Mouse (Mus musculus) midbrain, embryonic 14.5 days (tissue): Measurements from ENCODE around the gene Lrp3. TPM values are rescaled to one million over a fixed set of nuclear protein-coding genes. Genes with fewer than 3 reads are reported as not detected.

ENCODE experiments used
- ATAC-seq: fragments of 200-750 bp; cut with Nextera tagmentation; 2 replicates; pipeline ENCODE4 v1.8.0; 2017; ENCODE audit warnings: moderate number of reproducible peaks, moderate library complexity; ENCODE audit not compliant: low FRiP score, low TSS enrichment
- DNase-seq: peaks from one replicate; pipeline ENCODE4 v3.0.0-alpha.2; 2015
- H3K27ac ChIP-seq: fragments of 300-500 bp; sonication (generic); replicated peaks from 2 replicates; pipeline ENCODE4 v1.5.1; 2014; ENCODE audit warnings: mild to moderate bottlenecking, low read depth, low read length, moderate library complexity
- H3K27me3 ChIP-seq: fragments of 300-500 bp; sonication (generic); 2 replicates; pipeline ENCODE4 v1.6.1; 2014; ENCODE audit warnings: low read length, control low read depth, mixed read lengths; ENCODE audit not compliant: control insufficient read depth, insufficient read depth
- H3K36me3 ChIP-seq: fragments of 300-500 bp; sonication (generic); 2 replicates; pipeline ENCODE4 v1.6.1; 2014; ENCODE audit warnings: low read length, control low read depth; ENCODE audit not compliant: control insufficient read depth, insufficient read depth
- H3K4me1 ChIP-seq: fragments of 300-500 bp; sonication (generic); 2 replicates; pipeline ENCODE4 v1.6.1; 2014; ENCODE audit warnings: mild to moderate bottlenecking, antibody characterized with exemption, low read length, control low read depth; ENCODE audit not compliant: control insufficient read depth, insufficient read depth
- H3K4me2 ChIP-seq: fragments of 300-500 bp; sonication (generic); 2 replicates; pipeline ENCODE4 v1.6.1; 2014; ENCODE audit warnings: mild to moderate bottlenecking, low read length, moderate library complexity
- H3K4me3 ChIP-seq: fragments of 300-500 bp; sonication (generic); replicated peaks from 2 replicates; pipeline ENCODE4 v1.5.1; 2014; ENCODE audit warnings: low read depth, low read length
- H3K9ac ChIP-seq: fragments of 300-500 bp; sonication (generic); replicated peaks from 2 replicates; pipeline ENCODE4 v1.6.1; 2014; ENCODE audit warnings: mild to moderate bottlenecking, low read length, moderate library complexity
- H3K9me3 ChIP-seq: fragments of 300-500 bp; sonication (generic); 2 replicates; pipeline ENCODE4 v1.6.1; 2016; ENCODE audit warnings: low read length, control low read depth, mixed read lengths; ENCODE audit not compliant: control insufficient read depth
- WGBS: fragments of 180-500 bp; shearing (Covaris S2); extraction: QIAGEN DNeasy Blood & Tissue Kit; methylation state at CpG from one replicate; pipeline ENCODE4 v1.1.7; 2014; 5-methylcytosine and 5-hydroxymethylcytosine counted together
- polyA plus RNA-seq: library from polyadenylated mRNA; unstranded; fragments of >200 nt; fragmentation: Nextera tagmentation; extraction: Ambion mirVana; gene quantifications from 2 replicates; pipeline ENCODE4 v1.2.1, GENCODE M21; 2014

Gene Lrp3
- polyA plus RNA-seq, 1 experiment from 2014 or later = 33.3 TPM

- no peak overlapping the region for H3K27ac ChIP-seq
- ATAC-seq (no peak), DNase-seq (no peak)
- no peaks in the 10 kb centered on the region for H3K27me3 ChIP-seq
- H3K4me2 ChIP-seq = no peak overlapping the region
- H3K4me3 ChIP-seq = no peak overlapping the region
- H3K9me3 ChIP-seq = no peaks in the 10 kb centered on the region
- H3K9ac ChIP-seq = no peak overlapping the region
- H3K36me3 ChIP-seq = no peaks in the 10 kb centered on the region
- WGBS = 71% methylated on average over 7 of the region's 7 CpGs
- no peaks in the 10 kb centered on the region for H3K4me1 ChIP-seq
Measured at GRCm38 (mm10) chr7:35163600-35163999, 51.7 kb downstream of the Lrp3 start.

GRCm38 (mm10) chr7:35162443-35162842, 52.9 kb downstream of the Lrp3 start:
- DNase-seq (no peak), ATAC-seq (no peak)
- Histone ChIP-seq H3K36me3 (no peaks in the 10 kb centered on the region), H3K9me3 (no peaks in the 10 kb centered on the region), H3K4me2 (no peak overlapping the region), H3K27me3 (no peaks in the 10 kb centered on the region), H3K4me3 (no peak overlapping the region), H3K9ac (no peak overlapping the region), H3K27ac (no peak overlapping the region), H3K4me1 (no peaks in the 10 kb centered on the region)
- 79% methylated on average over 6 of the region's 6 CpGs for WGBS

- 83% methylated on average over 3 of the region's 3 CpGs for WGBS
Measured at GRCm38 (mm10) chr7:35157512-35157911, 57.8 kb downstream of the Lrp3 start.

GRCm38 (mm10) chr7:35156561-35157477, 58.5 kb downstream of the Lrp3 start:
- no peak overlapping the region for H3K4me2 ChIP-seq
- H3K9ac ChIP-seq = no peak overlapping the region
- DNase-seq (no peak), ATAC-seq (no peak)
- no peaks in the 10 kb centered on the region for H3K9me3 ChIP-seq
- H3K4me1 ChIP-seq = no peaks in the 10 kb centered on the region
- no peaks in the 10 kb centered on the region for H3K27me3 ChIP-seq
- H3K36me3 ChIP-seq = no peaks in the 10 kb centered on the region
- WGBS = 78% methylated on average over 16 of the region's 16 CpGs
- H3K4me3 ChIP-seq = no peak overlapping the region
- no peak overlapping the region for H3K27ac ChIP-seq

More at GRCm38 (mm10) chr7:35157512-35157911, 57.8 kb downstream of the Lrp3 start:
- Histone ChIP-seq H3K4me2 (no peak overlapping the region), H3K4me1 (no peaks in the 10 kb centered on the region), H3K36me3 (no peaks in the 10 kb centered on the region), H3K9ac (no peak overlapping the region), H3K27me3 (no peaks in the 10 kb centered on the region), H3K4me3 (no peak overlapping the region), H3K27ac (no peak overlapping the region), H3K9me3 (no peaks in the 10 kb centered on the region)
- ATAC-seq (no peak), DNase-seq (no peak)

GRCm38 (mm10) chr7:35154449-35154848, 60.8 kb downstream of the Lrp3 start:
- WGBS = 84% methylated on average over 12 of the region's 12 CpGs
- Histone ChIP-seq H3K4me2 (no peak overlapping the region), H3K4me1 (no peaks in the 10 kb centered on the region), H3K27me3 (no peaks in the 10 kb centered on the region), H3K4me3 (no peak overlapping the region), H3K36me3 (no peaks in the 10 kb centered on the region), H3K9me3 (no peaks in the 10 kb centered on the region), H3K27ac (no peak overlapping the region), H3K9ac (no peak overlapping the region)
- ATAC-seq (no peak), DNase-seq (no peak)

- ATAC-seq (no peak), DNase-seq (no peak)
- no peak overlapping the region for H3K27ac ChIP-seq
- 85% methylated on average over 5 of the region's 5 CpGs for WGBS
- H3K4me3 ChIP-seq = no peak overlapping the region
- H3K9ac ChIP-seq = no peak overlapping the region
- no peak overlapping the region for H3K4me2 ChIP-seq
- no peaks in the 10 kb centered on the region for H3K9me3 ChIP-seq
- no peaks in the 10 kb centered on the region for H3K27me3 ChIP-seq
- H3K4me1 ChIP-seq = no peaks in the 10 kb centered on the region
- no peaks in the 10 kb centered on the region for H3K36me3 ChIP-seq
Measured at GRCm38 (mm10) chr7:35150860-35151259, 64.4 kb downstream of the Lrp3 start.

Other genes with a start within 250 kb of the Lrp3 start
- gene Cebpg, start 158.9 kb downstream of the Lrp3 start, polyA plus RNA-seq = 29.6 and 32.0 TPM in 2 replicates
- 0.61 and 0.88 TPM in 2 replicates for gene Cebpa, start 96.2 kb downstream of the Lrp3 start, polyA plus RNA-seq
- gene Slc7a10, start 29.1 kb downstream of the Lrp3 start, polyA plus RNA-seq = 6.5 and 9.6 TPM in 2 replicates
- 19.7 and 22.8 TPM in 2 replicates for gene Gpatch1, start 102.9 kb upstream of the Lrp3 start, polyA plus RNA-seq
- gene Rhpn2, start 118.7 kb upstream of the Lrp3 start, polyA plus RNA-seq = 1.5 and 1.9 TPM in 2 replicates
- 17.7 and 19.1 TPM in 2 replicates for gene Faap24, start 181.3 kb upstream of the Lrp3 start, polyA plus RNA-seq
- 19.7 and 27.2 TPM in 2 replicates for gene Cep89, start 181.5 kb upstream of the Lrp3 start, polyA plus RNA-seq
- not detected in 2 replicates for gene Slc7a9, start 233.3 kb upstream of the Lrp3 start, polyA plus RNA-seq